Mouse (Mus musculus) CH12.LX (cell line): ENCODE measurements around the gene Paox. TPM values are rescaled to one million over a fixed set of nuclear protein-coding genes. Genes with fewer than 3 reads are reported as not detected.

Source experiments
- DNase-seq: peaks from one replicate; pipeline ENCODE4 v3.0.0-alpha.2; 2013; ENCODE audit errors: extremely low read depth
- H3K27ac ChIP-seq: 2 replicates; pipeline ENCODE4 v1.5.1; 2012; ENCODE audit warnings: low read depth, mild to moderate bottlenecking, control low read depth, moderate library complexity; ENCODE audit not compliant: insufficient read depth
- H3K27me3 ChIP-seq: replicated peaks from 2 replicates; pipeline ENCODE3; 2012; ENCODE audit warnings: inconsistent platforms
- H3K36me3 ChIP-seq, 2 experiments: replicated peaks in 1 of 2; 2 replicates each; pipeline versions ENCODE3 to v1.6.1; 2012; ENCODE audit warnings: inconsistent platforms in 1 of 2, low read length in 1 of 2, mild to moderate bottlenecking in 1 of 2, mixed read lengths in 1 of 2, moderate library complexity in 1 of 2; ENCODE audit not compliant: control insufficient read depth in 1 of 2, insufficient read depth in 1 of 2
- H3K4me1 ChIP-seq, 2 experiments: 2 replicates each; pipeline ENCODE4 v1.6.1; 2012; ENCODE audit warnings: inconsistent platforms in 1 of 2, moderate library complexity in 1 of 2; ENCODE audit not compliant: insufficient read depth in 2 of 2, control insufficient read depth in 1 of 2
- H3K4me2 ChIP-seq: 2 replicates; pipeline ENCODE4 v1.6.1; 2012; ENCODE audit warnings: low read depth, mild to moderate bottlenecking, control low read depth; ENCODE audit not compliant: poor library complexity, insufficient read depth, severe bottlenecking
- H3K4me3 ChIP-seq, 3 experiments: fragments of 150-350 bp in 1 of 3; sonication (generic) in 1 of 3; replicated peaks in 1 of 3; 2 replicates each; pipeline versions ENCODE3 to v1.5.1; 2011 to 2012; ENCODE audit warnings: low read depth in 2 of 3, low read length in 2 of 3, mild to moderate bottlenecking in 2 of 3, moderate library complexity in 2 of 3, control low read depth in 1 of 3, improper control_type of control experiment in 1 of 3, inconsistent platforms in 1 of 3, mixed read lengths in 1 of 3; ENCODE audit not compliant: poor library complexity in 1 of 3
- H3K79me2 ChIP-seq: replicated peaks from 2 replicates; pipeline ENCODE4 v1.6.1; 2012; ENCODE audit warnings: mild to moderate bottlenecking, moderate library complexity; ENCODE audit not compliant: control insufficient read depth, poor library complexity, insufficient read depth, severe bottlenecking; ENCODE audit errors: extremely low read depth
- H3K9ac ChIP-seq: 2 replicates; pipeline ENCODE4 v1.6.1; 2012; ENCODE audit warnings: low read depth, mild to moderate bottlenecking, control low read depth, moderate library complexity; ENCODE audit not compliant: insufficient read depth
- H3K9me3 ChIP-seq: replicated peaks from 2 replicates; pipeline ENCODE3; 2012; ENCODE audit warnings: low read length, inconsistent platforms, mixed read lengths
- BHLHE40 ChIP-seq: IDR thresholded peaks from 2 replicates; pipeline ENCODE4 v1.6.1; 2011; ENCODE audit warnings: mild to moderate bottlenecking, low read depth, low read length, improper control_type of control experiment
- CHD1 ChIP-seq: IDR thresholded peaks from 2 replicates; pipeline ENCODE4 v1.6.1; 2012; ENCODE audit warnings: low read depth, low read length, improper control_type of control experiment, inconsistent platforms
- CHD2 ChIP-seq: IDR thresholded peaks from 2 replicates; pipeline ENCODE4 v1.6.1; 2011; ENCODE audit warnings: low read length, improper control_type of control experiment
- CTCF ChIP-seq, 2 experiments: IDR thresholded peaks in 1 of 2; conservative IDR thresholded peaks in 1 of 2; 2 replicates each; pipeline ENCODE4 v1.5.1; 2011 to 2012; ENCODE audit warnings: low read depth in 2 of 2, low read length in 2 of 2, improper control_type of control experiment in 1 of 2, inconsistent platforms in 1 of 2, mild to moderate bottlenecking in 1 of 2, moderate library complexity in 1 of 2
- E2F4 ChIP-seq: IDR thresholded peaks from 2 replicates; pipeline ENCODE4 v1.6.1; 2011; ENCODE audit warnings: low read depth, low read length, improper control_type of control experiment; ENCODE audit not compliant: insufficient replicate concordance
- ELF1 ChIP-seq: IDR thresholded peaks from 2 replicates; pipeline ENCODE4 v1.6.1; 2014; ENCODE audit warnings: low read depth, mild to moderate bottlenecking, inconsistent platforms, low read length, improper control_type of control experiment
- JUN ChIP-seq: IDR thresholded peaks from 2 replicates; pipeline ENCODE4 v1.6.1; 2011; ENCODE audit warnings: low read depth, mild to moderate bottlenecking, low read length, improper control_type of control experiment, moderate library complexity; ENCODE audit not compliant: insufficient read depth
- JUND ChIP-seq: conservative IDR thresholded peaks from 2 replicates; pipeline ENCODE4 v1.6.1; 2011; ENCODE audit warnings: low read depth, low read length, improper control_type of control experiment
- KAT2A ChIP-seq: IDR thresholded peaks from 2 replicates; pipeline ENCODE4 v1.6.1; 2012; ENCODE audit warnings: low read length, improper control_type of control experiment, inconsistent platforms; ENCODE audit not compliant: insufficient replicate concordance
- MAFK ChIP-seq: IDR thresholded peaks from 2 replicates; pipeline ENCODE4 v1.6.1; 2011; ENCODE audit warnings: low read length, improper control_type of control experiment; ENCODE audit not compliant: insufficient replicate concordance
- MAX ChIP-seq: IDR thresholded peaks from 2 replicates; pipeline ENCODE4 v1.6.1; 2011; ENCODE audit warnings: low read length, improper control_type of control experiment
- MAZ ChIP-seq: IDR thresholded peaks from 2 replicates; pipeline ENCODE4 v1.6.1; 2012; ENCODE audit warnings: low read depth, mild to moderate bottlenecking, inconsistent platforms, low read length, improper control_type of control experiment, moderate library complexity
- MEF2A ChIP-seq: IDR thresholded peaks from 2 replicates; pipeline ENCODE4 v1.6.1; 2014; ENCODE audit warnings: low read depth, mild to moderate bottlenecking, inconsistent platforms, low read length, improper control_type of control experiment, borderline replicate concordance
- MXI1 ChIP-seq: IDR thresholded peaks from 2 replicates; pipeline ENCODE4 v1.6.1; 2011; ENCODE audit warnings: mild to moderate bottlenecking, low read depth, low read length, improper control_type of control experiment
- MYC ChIP-seq: IDR thresholded peaks from 2 replicates; pipeline ENCODE4 v1.6.1; 2011; ENCODE audit warnings: low read depth, mild to moderate bottlenecking, improper control_type of control experiment, low read length
- NELFE ChIP-seq: IDR thresholded peaks from 2 replicates; pipeline ENCODE4 v1.6.1; 2011; ENCODE audit warnings: low read depth, low read length, improper control_type of control experiment
- NRF1 ChIP-seq: IDR thresholded peaks from 2 replicates; pipeline ENCODE4 v1.6.1; 2014; ENCODE audit warnings: low read depth, mild to moderate bottlenecking, inconsistent platforms, low read length, improper control_type of control experiment, moderate library complexity
- PAX5 ChIP-seq: IDR thresholded peaks from 2 replicates; pipeline ENCODE4 v1.6.1; 2012; ENCODE audit warnings: low read length, inconsistent platforms, mixed read lengths
- POLR2A ChIP-seq: IDR thresholded peaks from 2 replicates; pipeline ENCODE4 v1.6.1; 2011; ENCODE audit warnings: low read depth, mild to moderate bottlenecking, improper control_type of control experiment, low read length
- RAD21 ChIP-seq: IDR thresholded peaks from 2 replicates; pipeline ENCODE4 v1.6.1; 2011; ENCODE audit warnings: low read depth, mild to moderate bottlenecking, low read length, improper control_type of control experiment, moderate library complexity
- RCOR1 ChIP-seq: conservative IDR thresholded peaks from 2 replicates; pipeline ENCODE4 v1.6.1; 2012; ENCODE audit warnings: low read depth, mild to moderate bottlenecking, inconsistent platforms, low read length, improper control_type of control experiment
- SIN3A ChIP-seq: IDR thresholded peaks from 2 replicates; pipeline ENCODE4 v1.6.1; 2012; ENCODE audit warnings: low read length, improper control_type of control experiment, inconsistent platforms
- SMC3 ChIP-seq: IDR thresholded peaks from 2 replicates; pipeline ENCODE4 v1.6.1; 2011; ENCODE audit warnings: low read depth, low read length, improper control_type of control experiment
- TBP ChIP-seq: conservative IDR thresholded peaks from 2 replicates; pipeline ENCODE4 v1.6.1; 2011; ENCODE audit warnings: low read depth, low read length, improper control_type of control experiment
- TCF12 ChIP-seq: IDR thresholded peaks from 2 replicates; pipeline ENCODE4 v1.6.1; 2014; ENCODE audit warnings: low read depth, mild to moderate bottlenecking, inconsistent platforms, low read length, improper control_type of control experiment
- UBTF ChIP-seq: IDR thresholded peaks from 2 replicates; pipeline ENCODE4 v1.6.1; 2012; ENCODE audit warnings: low read depth, mild to moderate bottlenecking, inconsistent platforms, low read length, improper control_type of control experiment, moderate library complexity
- USF1 ChIP-seq: IDR thresholded peaks from 2 replicates; pipeline ENCODE4 v1.6.1; 2014; ENCODE audit warnings: low read depth, mild to moderate bottlenecking, inconsistent platforms, low read length, improper control_type of control experiment
- USF2 ChIP-seq: conservative IDR thresholded peaks from 2 replicates; pipeline ENCODE4 v1.6.1; 2011; ENCODE audit warnings: low read depth, low read length, improper control_type of control experiment
- ZC3H11A ChIP-seq: IDR thresholded peaks from 2 replicates; pipeline ENCODE4 v1.6.1; 2012; ENCODE audit warnings: low read depth, mild to moderate bottlenecking, inconsistent platforms, low read length, improper control_type of control experiment
- ZMIZ1 ChIP-seq: IDR thresholded peaks from 2 replicates; pipeline ENCODE4 v1.6.1; 2012; ENCODE audit warnings: low read depth, mild to moderate bottlenecking, inconsistent platforms, low read length, improper control_type of control experiment
- dilution Hi-C: fragments of 300-500 bp; cut with MboI; formaldehyde crosslinking; loops from 2 replicates; pipeline ENCODE4 v1.14.3; 2020; ENCODE audit warnings: low sequenced_read_pairs; ENCODE audit not compliant: extremely low pct_unique_long_range_greater_than_20kb, extremely low pct_ligation_motif_present
- in situ Hi-C: fragments of 300-500 bp; cut with MboI; formaldehyde crosslinking; loops from 3 replicates; pipeline ENCODE4 v1.14.3; 2019; ENCODE audit warnings: low sequenced_read_pairs, low pct_ligation_motif_present, low pct_unique_long_range_greater_than_20kb, mixed read lengths
- polyA plus RNA-seq: library from polyadenylated mRNA; unstranded; fragments of >175 nt; gene quantifications from 2 replicates; pipeline ENCODE4 v1.2.1, GENCODE M21; 2012; ENCODE audit warnings: low read depth; ENCODE audit not compliant: insufficient read length
- total RNA-seq, 2 experiments: library from RNA; depleted of rRNA; stranded (reverse); fragments of 300-350 nt in 1 of 2; fragments of >200 nt in 1 of 2; gene quantifications; 2 replicates each; pipeline ENCODE4 v1.2.3; 2012 to 2014

Gene Paox
- total and polyA plus RNA-seq, 3 experiments, result 30.4 to 40.0 (median 34.5) TPM

DNA sequence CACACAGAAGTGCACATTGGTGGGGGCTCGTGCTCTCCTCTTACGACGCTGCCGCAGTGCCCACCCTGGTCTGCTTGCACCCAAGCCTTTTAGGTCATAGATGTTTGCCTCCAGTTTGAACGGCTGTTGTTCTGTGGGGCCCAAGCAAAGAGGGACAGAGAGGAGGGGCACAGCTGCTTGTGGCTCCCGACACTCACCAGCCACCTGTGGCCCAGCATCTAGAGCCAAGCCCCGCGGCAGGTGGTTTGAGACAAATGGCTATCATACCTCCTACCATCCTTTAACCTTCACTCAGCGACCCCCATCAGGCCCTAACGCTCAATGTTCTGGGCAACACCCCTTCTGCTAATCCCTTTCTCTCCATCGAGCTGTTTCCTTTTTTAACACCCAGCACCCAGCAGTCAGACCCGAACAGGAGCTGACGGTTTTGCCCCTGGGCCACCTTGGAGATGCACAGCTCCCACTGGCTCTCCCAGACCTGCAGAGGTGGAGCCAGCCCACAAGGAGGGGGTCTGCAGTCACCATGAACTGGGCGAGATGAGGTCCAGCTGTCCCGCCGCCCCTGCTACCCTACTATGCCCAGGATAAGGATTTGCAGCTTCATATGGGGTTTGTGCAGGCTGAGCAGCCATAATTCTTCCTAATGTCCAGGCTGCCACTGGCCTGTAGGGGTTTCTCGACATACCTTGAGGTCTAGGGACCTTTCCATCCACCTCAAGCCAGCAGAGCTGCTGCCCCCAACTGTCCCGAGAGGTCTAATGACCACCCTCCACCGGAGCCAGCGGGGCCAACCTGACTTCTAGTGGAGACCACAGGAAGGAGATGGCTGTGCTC lies 34.0 kb upstream of the Paox start:
- Histone ChIP-seq H3K4me2 (peak overlapping the region; percentile 68), H3K36me3 (no peaks in the 10 kb centered on the region), H3K27ac (no peak overlapping the region), H3K27me3 (peaks cover 49% of the 10 kb centered on the region), H3K4me3 (no peak overlapping the region), H3K79me2 (no peaks in the 10 kb centered on the region), H3K9ac (no peak overlapping the region), H3K4me1 (peaks cover 17 to 22% of the 10 kb centered on the region in 2 experiments), H3K9me3 (no peaks in the 10 kb centered on the region)
- dilution Hi-C loops (no loop called here), in situ Hi-C loops (loop anchor here (25.0 kb wide), 1 partner anchor 756 kb away; the partner anchor contains the start of genes Odf3, Scgb1c1 and Urah)
- TF ChIP-seq SIN3A, result no peak
- no peak for TF ChIP-seq ZMIZ1
- TF ChIP-seq MAX, result no peak
- no peak for TF ChIP-seq CTCF (conservative IDR thresholded peaks at IDR 0.05 in 1 of 2, IDR thresholded peaks at IDR 0.05 in 1 of 2; ENCODE audit: low read depth in 2 of 2, low read length in 2 of 2)
- TF ChIP-seq TBP, result no peak
- no peak for TF ChIP-seq SMC3
- no peak for TF ChIP-seq CHD2
- no peak for TF ChIP-seq UBTF
- no peak for TF ChIP-seq PAX5
- TF ChIP-seq POLR2A, result no peak
- no peak for TF ChIP-seq MYC
- no peak for TF ChIP-seq NELFE
- no peak for TF ChIP-seq JUN
- no peak for TF ChIP-seq MEF2A
- no peak for TF ChIP-seq NRF1
- no peak for TF ChIP-seq CHD1
- DNase-seq, result no peak

DNA sequence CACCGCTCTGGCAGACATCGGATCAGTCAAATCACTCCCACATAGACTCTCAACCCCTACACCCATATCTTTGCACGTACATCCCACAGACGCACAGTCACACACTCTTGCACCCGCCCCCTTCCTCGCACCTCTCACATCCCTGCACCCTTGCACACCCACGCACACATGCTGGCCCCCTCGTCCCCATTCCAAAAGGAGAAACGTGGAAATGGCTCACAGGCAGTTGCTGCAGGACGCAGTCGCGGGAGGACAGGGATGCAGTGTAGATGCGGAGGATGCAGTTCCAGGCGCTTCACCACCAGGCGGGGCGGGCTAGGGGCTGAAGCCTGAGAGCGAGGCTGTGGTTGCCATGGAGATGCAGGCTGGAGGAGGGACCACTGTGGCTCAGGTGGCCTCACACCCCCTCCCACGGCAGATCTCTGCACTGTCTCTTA lies 33.3 kb upstream of the Paox start, which contains the start of gene Caly:
TSS of gene Caly (minus strand) at position 307 of the 437 bp plus-strand sequence.
- no peak within 1 kb of the TSS for H3K9ac ChIP-seq

More for the DNA sequence above, 33.3 kb upstream of the Paox start, which contains the start of gene Caly:
- Histone ChIP-seq H3K27ac (no peak within 1 kb of the TSS), H3K4me2 (peak within 1 kb of the TSS; percentile 68), H3K27me3 (peaks cover 49% of the 10 kb centered on the region), H3K79me2 (no peaks in the 10 kb centered on the region), H3K4me3 (no peak within 1 kb of the TSS), H3K4me1 (peaks cover 17 to 22% of the 10 kb centered on the region in 2 experiments), H3K36me3 (no peaks in the 10 kb centered on the region), H3K9me3 (no peaks in the 10 kb centered on the region)
- in situ Hi-C loops, result loop anchor here (25.0 kb wide), 1 partner anchor 755 kb away; the partner anchor contains the start of genes Odf3, Scgb1c1 and Urah
- dilution Hi-C loops, result no loop called here
- DNase-seq, result no peak
- peak; percentile 66 for TF ChIP-seq SMC3
- no peak for TF ChIP-seq RCOR1
- TF ChIP-seq USF1, result no peak
- TF ChIP-seq MEF2A, result no peak
- TF ChIP-seq MXI1, result no peak
- TF ChIP-seq RAD21, result peak; percentile 8
- TF ChIP-seq CTCF (conservative IDR thresholded peaks at IDR 0.05 in 1 of 2, IDR thresholded peaks at IDR 0.05 in 1 of 2; ENCODE audit: low read depth in 2 of 2, low read length in 2 of 2), result peak in 1 of 2 experiments; percentile 53; a peak in 2 of 4 replicates
- no peak for TF ChIP-seq MYC
- TF ChIP-seq ZC3H11A, result no peak
- no peak for TF ChIP-seq UBTF
- no peak for TF ChIP-seq NRF1
- no peak for TF ChIP-seq E2F4
- no peak for TF ChIP-seq TCF12
- TF ChIP-seq PAX5, result no peak
- TF ChIP-seq ELF1, result no peak
- TF ChIP-seq USF2, result no peak
- no peak for TF ChIP-seq TBP
- TF ChIP-seq BHLHE40, result no peak
- no peak for TF ChIP-seq NELFE
- no peak for TF ChIP-seq CHD2
- no peak for TF ChIP-seq KAT2A
- TF ChIP-seq MAFK, result no peak
- no peak for TF ChIP-seq JUND
- TF ChIP-seq MAZ, result no peak
